Mouse (Mus musculus) naive thymus-derived CD4-positive, alpha-beta T cell, adult 2 months (primary cell): ENCODE measurements around the gene Asb18.

Source experiments
- DNase-seq: peaks from one replicate; pipeline ENCODE4 v3.0.0-alpha.2; 2011; ENCODE audit warnings: low read depth

Gene Asb18

GRCm38 (mm10) chr1:89901381-89901780, 113.1 kb downstream of the Asb18 start:
- no peak for DNase-seq
